Mouse (Mus musculus) spleen, adult 2 months (tissue): Measurements from ENCODE around the gene Cdkl4. TPM values are rescaled to one million over a fixed set of nuclear protein-coding genes. Genes with fewer than 3 reads are reported as not detected.

ENCODE experiments used
- DNase-seq, 2 experiments: peaks; one replicate each; pipeline versions ENCODE4 v3.0.0 to v3.0.0-alpha.2; 2012 to 2021; ENCODE audit warnings: low spot score in 2 of 2, low read depth in 1 of 2
- H3K27ac ChIP-seq: fragments of 200-500 bp; 2 replicates; pipeline ENCODE4 v1.5.1; 2012; ENCODE audit warnings: low read length, inconsistent platforms; ENCODE audit not compliant: insufficient read depth
- H3K27me3 ChIP-seq: fragments of 200-500 bp; 2 replicates; pipeline ENCODE4 v1.6.1; 2012; ENCODE audit warnings: mild to moderate bottlenecking, moderate library complexity, low read length, inconsistent platforms; ENCODE audit not compliant: control insufficient read depth, insufficient read depth
- H3K36me3 ChIP-seq: fragments of 200-500 bp; 2 replicates; pipeline ENCODE4 v1.6.1; 2012; ENCODE audit warnings: mild to moderate bottlenecking, low read length, inconsistent platforms; ENCODE audit not compliant: control insufficient read depth, insufficient read depth
- H3K4me1 ChIP-seq: fragments of 200-500 bp; 2 replicates; pipeline ENCODE4 v1.6.1; 2011; ENCODE audit warnings: inconsistent platforms; ENCODE audit not compliant: control insufficient read depth, insufficient read depth, insufficient read length
- H3K4me3 ChIP-seq: fragments of 200-500 bp; 2 replicates; pipeline ENCODE4 v1.5.1; 2011; ENCODE audit warnings: mild to moderate bottlenecking, inconsistent platforms; ENCODE audit not compliant: insufficient read depth, insufficient read length; ENCODE audit errors: extremely low read depth
- CTCF ChIP-seq: fragments of 200-500 bp; IDR thresholded peaks from 2 replicates; pipeline ENCODE4 v1.5.1; 2011; ENCODE audit warnings: mild to moderate bottlenecking, inconsistent platforms; ENCODE audit not compliant: insufficient read depth, insufficient read length, insufficient replicate concordance; ENCODE audit errors: extremely low read depth
- POLR2A ChIP-seq: fragments of 200-500 bp; IDR thresholded peaks from 2 replicates; pipeline ENCODE4 v1.6.1; 2011; ENCODE audit warnings: low read depth, low read length, inconsistent platforms
- WGBS: fragments of 180-500 bp; shearing (Covaris S2); methylation state at CpG from one replicate; pipeline ENCODE4 v1.1.7; 2018; 5-methylcytosine and 5-hydroxymethylcytosine counted together
- polyA plus RNA-seq: library from polyadenylated mRNA; depleted of rRNA; stranded (reverse); fragments of >200 nt; gene quantifications from 2 replicates; pipeline ENCODE4 v1.2.3, GENCODE M21; 2012

Gene Cdkl4
- polyA plus RNA-seq, 1 experiment, result 0.11 TPM

GRCm38 (mm10) chr17:80498600-80499268 is 78.9 kb downstream of the Cdkl4 start:
- H3K27me3 ChIP-seq, result no peaks in the 10 kb centered on the region
- peak overlapping the region; percentile 46 for H3K27ac ChIP-seq
- H3K36me3 ChIP-seq, result no peaks in the 10 kb centered on the region
- TF ChIP-seq CTCF (no peak), POLR2A (no peak)
- peak overlapping the region; percentile 13; the same call in 1 of the 2 replicates for H3K4me3 ChIP-seq
- H3K4me1 ChIP-seq, result peaks cover 14% of the 10 kb centered on the region; the same call in 1 of the 2 replicates
- peak in 1 of 2 experiments; percentile 20 for DNase-seq
- WGBS, result 59% methylated on average over 11 of the region's 11 CpGs

GRCm38 (mm10) chr17:80497183-80497601 is 80.4 kb downstream of the Cdkl4 start:
- WGBS, result 89% methylated on average over 9 of the region's 9 CpGs
- H3K27ac ChIP-seq, result no peak overlapping the region
- no peak for TF ChIP-seq CTCF
- TF ChIP-seq POLR2A, result no peak
- DNase-seq, result no peak
- H3K4me1 ChIP-seq, result peaks cover 14% of the 10 kb centered on the region; the same call in 1 of the 2 replicates
- no peaks in the 10 kb centered on the region for H3K27me3 ChIP-seq
- H3K36me3 ChIP-seq, result no peaks in the 10 kb centered on the region
- H3K4me3 ChIP-seq, result no peak overlapping the region

GRCm38 (mm10) chr17:80496607-80497170 is 80.9 kb downstream of the Cdkl4 start:
- Histone ChIP-seq H3K27ac (no peak overlapping the region), H3K27me3 (no peaks in the 10 kb centered on the region), H3K4me1 (peaks cover 14% of the 10 kb centered on the region; the same call in 1 of the 2 replicates), H3K36me3 (no peaks in the 10 kb centered on the region), H3K4me3 (no peak overlapping the region)
- TF ChIP-seq CTCF (no peak), POLR2A (no peak)
- 82% methylated on average over 8 of the region's 8 CpGs for WGBS
- no peak for DNase-seq

GRCm38 (mm10) chr17:80496185-80496584 is 81.4 kb downstream of the Cdkl4 start:
- no peaks in the 10 kb centered on the region for H3K36me3 ChIP-seq
- H3K4me3 ChIP-seq, result no peak overlapping the region
- TF ChIP-seq POLR2A (no peak), CTCF (no peak)

GRCm38 (mm10) chr17:80493891-80494290 is 83.7 kb downstream of the Cdkl4 start:
- no peak for DNase-seq
- Histone ChIP-seq H3K27ac (no peak overlapping the region), H3K4me1 (peaks cover 4% of the 10 kb centered on the region; the same call in 1 of the 2 replicates), H3K27me3 (no peaks in the 10 kb centered on the region), H3K4me3 (no peak overlapping the region), H3K36me3 (no peaks in the 10 kb centered on the region)
- TF ChIP-seq POLR2A (no peak), CTCF (no peak)
- 75% methylated on average over 1 of the region's 1 CpGs for WGBS

More at GRCm38 (mm10) chr17:80496185-80496584, 81.4 kb downstream of the Cdkl4 start:
- no peak overlapping the region for H3K27ac ChIP-seq
- DNase-seq, result no peak
- H3K27me3 ChIP-seq, result no peaks in the 10 kb centered on the region
- WGBS, result 82% methylated on average over 6 of the region's 6 CpGs
- peaks cover 9% of the 10 kb centered on the region; the same call in 1 of the 2 replicates for H3K4me1 ChIP-seq

GRCm38 (mm10) chr17:80492811-80493210 is 84.8 kb downstream of the Cdkl4 start:
- no peaks in the 10 kb centered on the region for H3K36me3 ChIP-seq
- no peaks in the 10 kb centered on the region for H3K27me3 ChIP-seq
- 0 out of 2 replicates have a peak, but pooled peaks cover 3% of the 10 kb centered on the region for H3K4me1 ChIP-seq
- H3K27ac ChIP-seq, result no peak overlapping the region
- no peak overlapping the region for H3K4me3 ChIP-seq
- TF ChIP-seq POLR2A, result no peak
- no peak for TF ChIP-seq CTCF
- 87% methylated on average over 4 of the region's 4 CpGs for WGBS
- no peak for DNase-seq

- Histone ChIP-seq H3K27me3 (no peaks in the 10 kb centered on the region), H3K36me3 (no peaks in the 10 kb centered on the region), H3K4me3 (no peak overlapping the region), H3K4me1 (0 out of 2 replicates have a peak, but pooled peaks cover under 1% of the 10 kb centered on the region), H3K27ac (no peak overlapping the region)
- no peak for DNase-seq
- TF ChIP-seq CTCF (no peak), POLR2A (no peak)
- 98% methylated on average over 4 of the region's 4 CpGs for WGBS
Observed at GRCm38 (mm10) chr17:80492274-80492673, 85.3 kb downstream of the Cdkl4 start.
